Mouse (Mus musculus) heart, postnatal 0 days (tissue): ENCODE results near the gene Rbfox2.

ENCODE experiments used
- CTCF ChIP-seq: IDR thresholded peaks from 2 replicates; pipeline ENCODE4 v1.5.1; 2016; ENCODE audit warnings: antibody characterized with exemption, control low read depth, low read depth
- EP300 ChIP-seq: IDR thresholded peaks from 2 replicates; pipeline ENCODE4 v1.6.1; 2016; ENCODE audit warnings: antibody characterized with exemption, low read depth

GRCm38 (mm10) chr15:77086488-77086887, 220.3 kb downstream of the Rbfox2 start:
- TF ChIP-seq EP300 (no peak), CTCF (no peak)
